Mouse (Mus musculus) ES-Bruce4 (cell line): ENCODE measurements around the gene Arhgef10l.

ENCODE experiments used
- CTCF ChIP-seq: IDR thresholded peaks from one replicate; pipeline ENCODE4 v1.8.1; 2011; ENCODE audit warnings: low read depth, low read length
- EP300 ChIP-seq: IDR thresholded peaks from 2 replicates; pipeline ENCODE4 v1.6.1; 2011; ENCODE audit warnings: low read depth, low read length; ENCODE audit not compliant: insufficient read depth
- POLR2A ChIP-seq: IDR thresholded peaks from one replicate; pipeline ENCODE4 v1.8.1; 2011; ENCODE audit warnings: low read length; ENCODE audit not compliant: insufficient read depth

DNA sequence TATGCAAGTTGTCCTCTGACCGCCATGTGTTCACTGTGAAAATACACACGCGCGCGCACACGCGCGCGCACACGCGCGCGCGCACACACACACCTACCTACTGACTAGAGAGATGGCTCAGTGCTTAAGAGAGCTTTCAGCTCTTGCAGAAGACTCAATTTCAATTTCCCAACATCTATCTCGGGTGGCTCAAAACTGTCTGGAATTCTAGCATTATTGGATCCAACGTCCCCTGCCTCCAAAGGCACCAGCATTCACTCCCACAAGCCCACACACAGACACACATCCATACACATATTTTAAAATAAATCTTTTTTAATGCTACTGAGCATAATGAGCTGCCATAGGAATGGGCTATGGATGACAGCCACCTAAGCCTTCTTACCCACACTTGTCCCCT lies 89.2 kb downstream of the Arhgef10l start:
- TF ChIP-seq CTCF (no peak), POLR2A (no peak), EP300 (no peak)
